Mouse (Mus musculus) fibroblast of lung, adult 2 months (primary cell): ENCODE results near the gene Gorasp1.
A peak's percentile ranks its signal among the peaks of the same experiment; 100 is the strongest.

ENCODE experiments used
- DNase-seq: peaks from one replicate; pipeline ENCODE4 v3.0.0-alpha.2; 2011; ENCODE audit warnings: low read depth

The Gorasp1 gene

DNA sequence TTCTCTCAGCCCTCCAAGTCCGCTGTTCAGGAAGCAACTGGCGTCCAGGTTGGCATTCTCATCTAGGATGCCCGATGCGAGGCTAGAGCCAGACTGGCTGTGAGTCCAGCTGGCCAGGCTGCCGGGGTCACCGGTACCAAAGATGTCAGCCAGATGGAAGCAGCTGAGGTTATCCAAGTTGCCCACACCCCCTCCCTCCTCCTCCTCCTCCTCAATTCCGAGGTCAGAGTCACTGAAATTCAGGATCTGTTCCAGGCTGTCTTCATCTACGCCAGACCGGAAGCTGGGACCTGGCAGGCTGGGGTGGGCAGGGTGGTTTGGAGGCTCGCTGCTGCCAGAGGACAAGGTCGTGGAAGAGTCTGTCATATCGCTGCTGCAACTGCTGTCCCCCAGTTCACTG is 35.2 kb upstream of the Gorasp1 start:
- no peak for DNase-seq

DNA sequence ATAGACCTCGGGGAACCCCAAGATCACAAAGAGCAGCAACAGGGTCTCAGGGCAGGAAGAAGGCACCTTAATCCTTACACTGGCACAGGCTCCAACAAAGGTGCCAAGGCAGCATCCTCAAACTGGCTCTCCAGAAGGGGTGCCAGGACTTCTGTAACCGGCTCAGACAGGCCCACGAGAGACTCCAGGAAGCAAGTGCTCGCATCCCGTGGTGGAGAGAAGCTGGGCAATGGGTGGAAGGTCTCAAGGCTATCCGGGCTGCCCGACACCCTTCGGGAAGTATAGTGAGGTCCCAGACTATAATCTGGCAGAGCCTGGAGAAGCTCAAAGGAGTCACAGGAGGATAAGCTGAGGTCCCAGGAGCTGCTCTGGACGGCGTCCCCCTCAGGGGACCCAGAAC is 34.8 kb upstream of the Gorasp1 start:
- DNase-seq: no peak

DNA sequence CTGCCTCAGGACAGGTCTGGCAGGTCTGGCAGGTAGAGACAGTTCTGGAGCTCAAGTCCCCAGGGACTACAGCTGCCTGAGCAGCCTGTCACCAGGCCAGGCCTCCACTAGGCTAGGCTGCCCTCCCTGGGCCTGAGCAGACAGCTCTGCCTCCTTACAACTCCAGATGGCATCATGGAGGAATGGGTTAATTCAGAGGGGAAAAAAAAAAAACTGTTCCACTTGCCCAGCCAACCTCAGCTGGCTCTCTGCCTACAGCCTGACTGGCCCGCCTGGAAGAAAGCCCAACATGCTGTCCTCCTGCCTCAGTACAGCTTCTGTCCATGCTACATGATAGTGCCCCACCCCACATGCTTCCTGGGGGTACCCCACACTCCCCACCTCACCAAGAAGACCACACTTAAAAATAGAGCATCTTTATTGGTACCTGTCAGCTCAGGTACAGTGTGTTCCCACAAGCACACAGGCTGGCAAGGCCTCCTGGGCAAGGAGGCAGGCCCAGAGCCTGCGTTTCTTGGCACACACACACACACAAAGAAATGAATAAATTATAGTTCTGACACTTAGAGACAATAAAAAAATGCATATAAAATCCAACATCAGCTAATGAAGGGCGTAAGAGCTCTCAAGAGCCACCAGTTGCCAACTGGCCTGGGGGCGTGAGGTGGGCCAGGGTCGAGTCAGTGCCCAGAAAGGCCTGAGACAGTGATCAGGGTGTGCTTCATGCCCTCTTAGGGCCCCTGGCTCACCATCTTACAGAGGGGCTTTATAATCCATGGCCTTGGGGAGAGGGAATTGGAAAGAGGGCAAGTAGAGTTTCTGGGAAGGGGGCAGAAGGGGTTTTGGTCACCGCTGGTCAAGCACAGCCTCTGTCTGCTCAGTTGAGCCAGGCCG is 33.6 kb upstream of the Gorasp1 start:
- DNase-seq: peak; percentile 52

DNA sequence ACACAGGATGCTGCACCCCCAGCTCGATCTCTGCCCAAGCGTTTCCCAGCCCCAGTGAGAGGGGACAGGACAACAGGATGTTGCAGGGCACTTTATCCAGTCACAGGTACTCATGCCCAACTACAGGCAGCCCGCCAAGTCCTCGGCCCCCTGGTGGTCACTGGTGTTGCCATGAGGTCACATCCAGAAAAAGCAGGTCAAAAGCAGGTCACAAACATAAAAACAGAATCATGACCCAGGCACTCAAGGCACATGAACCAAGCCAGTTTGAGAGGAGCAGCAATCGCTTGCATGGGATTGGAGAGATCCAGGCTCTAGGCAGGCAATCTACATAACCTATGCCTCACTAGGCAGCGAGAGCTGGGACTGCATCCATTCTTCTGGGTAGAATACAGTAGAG is 32.9 kb upstream of the Gorasp1 start:
- no peak for DNase-seq

DNA sequence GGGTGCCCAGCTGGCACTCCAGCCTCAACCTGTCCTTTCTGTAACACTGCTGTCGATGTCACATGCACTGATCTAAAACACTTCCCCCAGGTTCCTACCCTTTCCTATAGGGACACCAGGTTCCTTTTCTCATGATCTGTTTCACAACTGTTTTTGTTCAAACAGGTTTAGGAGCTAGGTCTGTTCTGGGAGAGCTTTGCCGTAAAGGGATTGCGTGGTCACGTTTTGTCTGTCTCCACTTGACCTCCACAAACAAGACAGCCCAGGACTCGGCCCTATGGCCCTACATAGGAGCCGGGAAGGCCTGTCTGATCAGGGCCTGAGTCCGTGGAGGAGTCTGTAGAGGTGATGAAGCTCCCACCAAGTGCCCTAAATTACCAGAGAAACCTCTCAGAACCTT is 32.4 kb upstream of the Gorasp1 start:
- no peak for DNase-seq

DNA sequence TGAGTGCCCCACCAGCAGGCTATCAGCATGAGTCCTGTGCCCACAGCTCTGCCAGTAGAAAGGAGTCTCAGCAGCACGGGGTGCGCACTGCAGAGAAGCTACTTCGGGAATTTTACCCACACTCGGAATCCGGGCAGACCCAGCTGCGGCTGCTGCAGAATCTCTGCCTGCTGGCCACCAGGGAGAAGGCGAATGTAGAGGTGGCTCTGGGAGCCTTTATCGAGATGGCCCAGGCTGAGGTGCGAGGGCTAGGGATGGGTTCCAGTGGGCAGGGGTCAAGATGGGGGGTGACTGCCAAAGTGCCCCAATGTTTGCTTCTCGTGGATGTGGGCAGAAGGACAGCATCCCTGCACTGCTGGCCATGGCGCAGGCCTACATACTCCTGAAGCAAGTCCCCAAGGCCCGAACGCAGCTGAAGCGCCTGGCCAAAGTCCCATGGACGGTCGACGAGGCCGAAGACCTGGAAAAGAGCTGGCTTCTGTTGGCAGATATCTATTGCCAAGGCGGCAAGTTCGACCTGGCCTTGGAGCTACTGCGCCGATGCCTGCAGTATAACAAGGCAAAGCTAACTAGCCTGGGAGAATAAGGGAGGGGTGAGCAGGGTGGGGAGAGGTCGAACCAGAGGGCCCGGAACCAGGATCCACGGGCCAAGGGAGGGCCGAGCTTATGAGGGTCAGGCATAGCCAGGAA is 29.0 kb upstream of the Gorasp1 start:
- no peak for DNase-seq

DNA sequence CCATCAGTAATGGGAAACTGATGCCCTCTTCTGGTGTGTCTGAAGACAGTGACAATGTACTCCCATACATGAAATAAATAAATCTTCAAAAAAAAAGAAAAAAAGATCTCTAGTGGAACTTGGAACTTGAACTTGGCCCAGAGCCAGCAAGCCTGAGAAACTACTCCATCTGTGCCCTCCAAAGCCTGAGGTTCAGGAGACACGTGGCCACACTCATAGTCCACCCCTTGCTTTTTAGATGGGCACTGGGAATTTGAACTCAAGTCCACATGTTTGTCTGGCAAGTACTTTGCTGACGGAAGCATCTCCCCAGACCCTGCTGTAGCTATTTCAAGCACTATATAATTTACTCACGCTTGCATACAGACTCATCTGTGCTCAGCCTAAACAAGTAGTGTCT is 27.8 kb upstream of the Gorasp1 start:
- no peak for DNase-seq

DNA sequence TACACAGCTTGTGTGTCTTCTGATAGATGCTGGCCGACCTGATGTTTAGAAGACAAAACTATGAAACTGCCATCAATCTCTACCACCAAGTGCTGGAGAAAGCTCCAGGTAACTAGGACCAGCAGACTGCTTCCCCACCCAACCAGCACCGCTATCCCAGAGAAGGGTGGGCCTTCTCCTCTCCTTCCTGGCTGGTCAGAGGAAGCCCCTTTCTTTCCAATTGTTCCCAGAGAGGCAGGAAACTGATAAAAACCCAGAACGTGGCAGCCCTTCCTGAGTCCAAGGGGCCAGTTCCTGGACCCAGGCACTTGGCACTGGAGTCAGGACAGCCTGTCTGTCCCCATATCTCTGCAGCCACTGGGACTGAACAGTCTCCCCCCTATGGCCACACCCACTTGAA is 26.8 kb upstream of the Gorasp1 start:
- no peak for DNase-seq

DNA sequence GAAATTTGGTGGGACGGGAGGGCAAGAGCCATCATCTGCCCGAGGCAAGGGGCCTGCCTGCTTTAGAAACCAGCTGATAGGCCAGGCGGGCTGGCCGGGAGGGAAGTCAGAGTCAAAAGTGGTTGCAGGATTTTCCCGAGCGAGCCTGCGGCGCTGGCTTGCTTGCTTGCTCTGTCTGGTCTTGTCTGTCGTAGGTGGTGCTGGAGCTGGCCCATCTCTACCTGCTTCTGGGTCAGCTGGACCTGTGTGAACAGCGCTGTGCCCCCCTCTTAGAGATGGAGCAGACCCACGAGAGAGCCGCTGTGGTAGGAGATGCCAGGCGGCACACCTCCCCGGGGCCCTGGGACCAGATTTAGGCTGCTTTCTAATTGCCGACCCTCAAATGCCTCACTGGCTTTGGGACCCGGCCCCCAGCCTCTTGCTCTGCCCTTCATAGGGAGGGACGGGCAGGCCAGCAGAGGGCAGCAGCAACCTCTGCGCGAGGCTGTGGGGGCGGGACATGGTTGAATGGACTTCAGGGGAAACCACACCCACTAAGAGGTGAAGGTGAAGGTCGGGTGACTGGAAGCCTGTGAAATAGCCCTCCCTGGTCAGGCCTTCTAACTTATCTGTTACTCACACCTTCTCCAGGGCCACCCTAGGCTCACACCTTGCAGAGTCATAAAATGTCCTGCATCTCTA is 25.8 kb upstream of the Gorasp1 start:
- DNase-seq: no peak

DNA sequence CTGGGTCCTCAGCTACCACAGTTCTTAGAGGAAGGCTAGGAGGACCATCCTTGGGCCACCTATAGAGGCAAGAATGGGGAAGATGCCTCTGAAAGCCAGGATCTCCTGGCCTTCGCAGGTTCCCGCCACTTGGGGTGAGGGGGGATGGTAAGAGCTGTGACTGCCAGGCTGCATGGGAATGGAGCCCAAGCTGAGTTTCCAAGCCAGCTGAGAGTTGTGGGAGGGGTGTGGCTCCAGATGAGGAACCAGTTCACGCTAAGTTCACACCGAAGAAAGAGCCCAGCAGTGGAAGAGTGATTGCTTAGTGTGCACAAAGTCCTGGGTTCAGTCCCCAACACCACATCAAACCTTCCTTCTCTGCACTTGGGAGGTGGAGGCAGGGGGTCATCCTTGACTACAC is 24.9 kb upstream of the Gorasp1 start:
- no peak for DNase-seq

DNA sequence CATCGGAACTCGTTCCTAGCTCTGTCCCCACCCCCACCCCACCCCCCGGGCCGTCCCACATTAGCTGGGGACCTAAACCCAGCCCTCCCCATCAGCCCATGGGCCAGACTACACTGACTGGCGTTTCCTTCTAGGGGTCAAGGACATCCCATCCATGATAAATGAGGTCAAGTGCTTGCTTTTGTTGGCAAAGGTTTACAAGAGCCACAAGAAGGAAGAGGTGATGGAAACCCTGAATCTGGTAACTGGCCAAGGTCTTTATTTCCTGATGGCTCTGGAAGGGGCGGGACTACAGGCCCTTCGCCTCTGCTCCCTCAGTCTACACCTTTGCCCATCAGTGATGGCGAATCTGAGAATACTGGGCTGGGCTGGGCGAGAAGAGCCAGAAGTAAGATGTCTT is 21.5 kb upstream of the Gorasp1 start:
- no peak for DNase-seq

DNA sequence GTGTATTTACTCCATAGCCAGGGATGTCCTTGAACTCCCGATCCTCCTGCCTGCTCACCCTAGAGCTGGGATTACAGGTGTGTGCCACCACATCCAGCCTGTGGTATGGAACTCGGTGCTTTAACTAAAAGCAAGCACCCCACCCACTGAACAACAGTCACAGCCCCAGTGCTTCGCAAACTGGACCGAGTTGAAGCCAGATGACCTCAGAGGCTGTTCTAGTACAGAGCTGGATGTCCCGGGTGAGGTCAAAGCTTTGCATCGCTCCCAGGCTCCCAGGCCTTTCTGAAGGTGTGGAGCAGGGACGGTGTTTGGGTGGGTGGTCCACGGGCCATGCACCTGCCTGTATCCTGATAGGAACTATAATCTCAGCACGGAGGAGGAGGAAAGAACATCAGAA is 14.0 kb upstream of the Gorasp1 start:
- no peak for DNase-seq

DNA sequence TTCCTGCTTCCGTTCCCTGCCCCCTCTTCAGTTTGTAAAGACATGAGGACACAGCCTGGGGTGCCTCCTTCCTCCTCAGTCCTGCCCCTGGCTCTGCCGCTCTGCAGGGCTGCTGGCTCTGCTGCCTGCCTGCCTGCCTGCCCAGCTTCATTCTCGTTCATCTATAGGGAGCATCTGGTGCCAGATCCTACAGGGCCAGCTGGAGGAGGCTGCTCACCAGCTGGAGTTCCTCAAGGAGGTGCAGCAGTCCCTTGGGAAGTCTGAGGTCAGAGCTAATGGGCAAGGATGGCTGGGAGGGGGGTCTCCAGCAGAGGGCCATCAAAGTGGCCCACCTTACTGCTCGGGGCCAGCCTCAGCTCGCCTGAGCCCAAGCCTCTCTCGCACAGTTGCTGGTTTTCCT is 13.1 kb upstream of the Gorasp1 start:
- no peak for DNase-seq

DNA sequence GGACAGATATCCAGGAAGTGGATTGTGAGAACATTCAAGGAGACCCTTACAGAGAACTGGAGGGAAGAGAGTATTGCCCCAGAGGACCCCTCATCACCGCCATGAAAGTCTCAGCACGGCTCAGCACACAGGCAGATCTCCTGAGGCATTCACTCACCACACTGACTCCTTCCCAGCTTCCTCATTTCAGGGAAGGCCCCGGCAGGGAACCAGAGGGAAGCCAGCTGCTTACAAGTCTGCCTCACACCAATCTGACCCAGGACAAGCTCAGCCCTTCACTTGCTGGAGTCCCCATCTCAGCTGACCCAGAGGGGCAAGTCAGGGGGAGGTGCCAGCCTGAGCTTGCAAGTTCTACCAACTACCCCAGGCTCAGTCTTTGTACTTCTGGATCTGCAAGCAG is 11.4 kb upstream of the Gorasp1 start:
- DNase-seq: no peak

DNA sequence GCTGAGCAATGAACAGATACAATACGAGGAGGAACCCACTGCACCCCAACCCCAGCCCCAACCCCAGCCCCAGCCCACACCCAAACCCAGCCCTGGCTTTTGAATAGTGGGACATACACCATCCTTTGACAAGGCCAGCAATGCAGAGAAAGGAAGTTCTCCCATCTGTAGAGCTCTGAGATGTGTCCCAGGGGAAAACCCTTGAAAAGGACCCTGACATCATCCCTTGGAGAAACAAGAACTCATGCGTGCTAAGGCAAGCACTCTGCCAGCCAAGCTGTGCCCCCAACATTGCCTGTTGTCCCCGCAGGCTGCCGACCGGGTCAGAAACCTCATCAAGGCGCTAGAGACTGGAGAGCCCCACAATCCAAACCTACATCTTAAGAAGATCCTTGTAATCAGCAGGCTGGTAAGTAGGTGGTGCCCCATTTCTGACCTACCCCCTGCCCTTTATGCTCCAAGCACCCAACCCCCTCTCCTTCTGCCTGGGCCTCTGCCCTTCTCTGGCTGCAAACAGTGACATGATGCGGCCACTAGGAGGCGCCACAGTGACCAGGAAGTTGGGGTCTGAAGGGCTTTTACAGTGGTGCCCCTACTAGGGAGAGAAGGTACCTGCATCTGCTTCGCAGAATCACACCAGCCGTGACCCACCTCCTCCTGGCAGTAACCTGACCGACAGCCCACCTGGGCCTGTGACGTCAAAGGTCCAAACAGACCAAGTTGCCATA is 8.0 kb upstream of the Gorasp1 start:
- DNase-seq: no peak

DNA sequence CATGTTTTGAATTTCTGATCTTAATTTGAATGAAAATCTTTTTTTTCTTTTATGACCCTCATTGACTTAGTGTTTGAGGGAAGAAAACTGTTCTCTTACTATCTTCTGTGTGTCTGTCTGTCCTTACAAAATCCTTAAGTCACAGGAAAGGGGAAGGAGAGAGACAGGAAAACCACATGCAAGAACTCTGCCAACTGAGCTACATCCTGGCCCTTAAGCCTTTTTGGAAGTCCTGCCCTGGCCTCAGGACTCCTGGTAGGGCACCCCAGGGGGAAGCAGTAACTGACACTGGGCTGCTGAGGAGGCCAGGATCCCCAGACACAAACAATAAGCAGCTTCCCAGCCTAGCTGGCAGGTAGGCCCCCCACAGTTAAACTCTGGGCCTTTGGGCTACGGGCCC is 6.0 kb upstream of the Gorasp1 start:
- DNase-seq: no peak

DNA sequence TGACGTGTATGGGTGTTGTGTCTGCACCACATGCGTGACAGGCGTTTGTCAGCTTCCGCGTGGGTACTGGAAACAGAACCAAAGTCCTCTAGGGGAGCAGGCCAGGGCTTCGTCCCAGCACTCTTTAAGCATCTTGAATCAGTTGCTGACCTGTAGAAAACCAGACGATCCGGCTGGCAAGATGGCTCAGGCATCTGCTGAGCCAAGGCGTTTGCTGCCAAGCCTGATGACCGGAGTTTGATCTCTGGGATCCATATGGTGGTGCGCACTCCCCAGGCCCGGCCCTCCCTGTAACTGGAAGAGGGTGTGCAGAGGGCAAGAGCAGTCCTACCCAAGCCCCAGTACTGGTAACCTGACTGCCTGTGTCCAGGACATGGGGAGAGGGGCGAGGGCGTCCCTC is 4.5 kb upstream of the Gorasp1 start:
- DNase-seq: no peak

DNA sequence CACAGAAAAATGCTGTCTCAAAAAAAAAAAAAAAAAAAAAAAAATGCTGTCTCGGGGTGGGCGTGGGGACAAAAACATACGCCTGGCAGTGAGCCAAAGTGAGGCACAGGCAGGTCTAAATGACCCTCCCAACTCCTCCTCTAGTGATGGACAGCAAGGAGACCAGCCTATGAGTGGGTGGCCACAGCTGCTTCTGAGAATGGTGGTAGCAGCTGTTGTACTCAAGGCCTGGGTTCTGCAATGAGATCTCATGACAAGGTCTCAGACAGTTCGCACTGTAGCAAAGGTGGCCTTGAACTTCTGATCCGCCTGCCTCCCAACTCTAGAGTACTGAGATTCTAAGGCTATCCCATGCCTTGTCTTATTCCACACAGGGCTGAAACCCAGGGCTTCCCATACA is 4.0 kb upstream of the Gorasp1 start:
- DNase-seq: no peak

DNA sequence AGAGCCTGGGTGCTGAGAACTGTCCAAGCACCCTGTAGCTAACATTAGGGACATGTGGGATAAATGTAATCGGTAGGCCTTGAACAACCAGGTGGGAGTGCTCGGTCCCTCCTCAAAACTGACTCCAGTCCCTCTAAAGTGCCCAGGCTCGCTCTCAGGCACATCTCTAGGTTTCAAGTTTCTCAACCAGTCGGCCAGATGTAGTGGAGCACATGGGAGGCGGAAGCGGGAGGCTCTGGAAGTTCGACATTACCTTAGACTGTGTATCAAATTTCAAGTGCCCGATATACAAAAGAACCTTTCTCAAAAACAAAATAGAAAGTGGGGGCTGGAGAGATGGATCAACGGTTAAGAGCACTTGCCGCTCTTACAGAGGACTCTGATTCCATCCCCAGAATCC is 2.3 kb upstream of the Gorasp1 start:
- DNase-seq: no peak

DNA sequence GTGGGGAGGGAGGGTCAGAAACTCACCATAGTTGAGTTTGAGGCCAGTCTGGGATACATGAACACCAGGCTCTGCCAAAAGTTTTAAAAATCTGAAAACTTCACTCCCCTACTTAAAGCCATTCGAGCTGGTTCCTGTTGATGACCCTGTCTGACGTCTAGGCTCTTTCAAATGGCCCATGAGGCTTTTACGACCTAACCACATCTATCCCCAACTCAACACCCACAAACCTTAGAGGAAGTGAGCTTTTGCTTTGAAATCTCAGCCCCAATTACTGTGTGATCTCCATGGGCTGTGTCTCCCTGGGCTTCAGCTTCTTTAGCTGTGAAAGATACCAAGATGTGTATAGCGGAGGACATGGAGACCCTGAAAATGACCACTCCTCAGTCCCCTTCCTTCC is 1.1 kb upstream of the Gorasp1 start:
- DNase-seq: no peak

DNA sequence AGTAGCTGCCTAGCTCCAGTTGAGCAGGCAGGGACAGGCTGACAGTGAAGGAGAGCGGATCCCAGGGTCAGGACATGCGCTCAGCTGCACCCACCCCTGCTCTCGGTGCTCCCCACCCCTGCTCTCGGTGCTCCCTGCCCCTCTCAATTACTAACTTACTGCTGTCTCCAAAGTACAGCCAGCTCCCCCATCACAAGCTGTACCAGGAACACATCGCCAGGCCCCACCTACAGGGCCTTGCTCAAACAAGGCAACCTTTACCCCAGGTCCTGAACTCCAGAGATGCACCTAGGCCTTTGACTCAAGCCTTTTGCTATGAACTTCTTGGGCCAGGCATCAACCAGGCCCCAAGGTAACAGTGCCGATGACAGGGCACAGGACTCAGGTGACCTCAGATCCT is 3.7 kb downstream of the Gorasp1 start:
- DNase-seq: no peak

DNA sequence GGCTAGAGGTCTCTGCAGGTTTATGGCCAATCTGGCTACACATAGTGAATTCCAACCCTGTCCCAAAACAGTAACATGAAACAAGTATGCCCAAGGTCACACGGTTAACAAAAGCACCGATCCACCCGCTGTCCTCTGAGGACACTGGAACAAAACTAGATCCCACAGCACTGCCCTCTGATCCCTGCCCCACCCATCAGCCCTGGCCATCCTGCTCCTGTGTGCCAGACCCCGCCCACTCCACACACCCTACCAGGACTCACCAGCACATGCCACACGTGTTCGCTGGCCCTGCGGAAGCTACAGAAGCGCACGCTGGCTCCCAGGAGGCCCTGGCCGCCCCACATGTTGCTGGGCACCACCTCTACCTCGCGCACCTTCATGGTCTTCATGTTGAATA is 5.0 kb downstream of the Gorasp1 start:
- no peak for DNase-seq

DNA sequence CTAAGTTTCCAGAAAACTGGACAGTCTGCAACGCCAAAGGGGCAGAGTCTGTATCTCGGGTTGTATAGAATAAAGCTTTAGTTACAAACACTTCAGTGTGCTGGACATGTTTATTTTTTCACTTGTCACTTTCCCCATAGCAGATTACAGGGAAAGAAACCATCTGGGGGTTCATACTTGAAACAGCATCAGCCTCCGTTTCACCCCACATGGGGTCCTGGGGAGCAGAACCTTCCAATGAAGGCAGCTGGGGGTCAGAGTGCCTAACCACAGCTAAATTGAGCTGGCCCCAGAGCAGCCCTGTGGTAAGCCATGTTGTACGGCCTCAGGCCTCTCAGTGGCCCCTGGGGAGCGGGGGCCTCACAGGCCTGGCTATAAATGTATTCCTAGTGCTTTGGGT is 10.9 kb downstream of the Gorasp1 start:
- no peak for DNase-seq
